Mouse (Mus musculus): ENCODE measurements at regions not wholly inside any gene's neighbourhood (a gene's known extent, or its start where the extent isn't known, plus 50 kb on each side); places are given as distances from the start of the nearest gene placed in this dataset.

GRCm38 (mm10) chr8:89210684-89211083 is 166.7 kb upstream of the Sall1 start:
- TF ChIP-seq POLR2A (IDR thresholded peaks at IDR 0.05; ENCODE audit: borderline replicate concordance, control insufficient read depth, low read depth, low read length) (no peak), CTCF (IDR thresholded peaks at IDR 0.05; ENCODE audit: control insufficient read depth, insufficient read depth, low read length) (no peak)

Measured in bone marrow, adult 2 months (tissue).